Mouse (Mus musculus) CH12.LX (cell line): ENCODE measurements around the gene Efnb2. TPM values are rescaled to one million over a fixed set of nuclear protein-coding genes. Genes with fewer than 3 reads are reported as not detected.

Source experiments
- DNase-seq: peaks from one replicate; pipeline ENCODE4 v3.0.0-alpha.2; 2013; ENCODE audit errors: extremely low read depth
- H3K27ac ChIP-seq: 2 replicates; pipeline ENCODE4 v1.5.1; 2012; ENCODE audit warnings: low read depth, mild to moderate bottlenecking, control low read depth, moderate library complexity; ENCODE audit not compliant: insufficient read depth
- H3K27me3 ChIP-seq: replicated peaks from 2 replicates; pipeline ENCODE3; 2012; ENCODE audit warnings: inconsistent platforms
- H3K36me3 ChIP-seq, 2 experiments: replicated peaks in 1 of 2; 2 replicates each; pipeline versions ENCODE3 to v1.6.1; 2012; ENCODE audit warnings: inconsistent platforms in 1 of 2, low read length in 1 of 2, mild to moderate bottlenecking in 1 of 2, mixed read lengths in 1 of 2, moderate library complexity in 1 of 2; ENCODE audit not compliant: control insufficient read depth in 1 of 2, insufficient read depth in 1 of 2
- H3K4me1 ChIP-seq, 2 experiments: 2 replicates each; pipeline ENCODE4 v1.6.1; 2012; ENCODE audit warnings: inconsistent platforms in 1 of 2, moderate library complexity in 1 of 2; ENCODE audit not compliant: insufficient read depth in 2 of 2, control insufficient read depth in 1 of 2
- H3K4me2 ChIP-seq: 2 replicates; pipeline ENCODE4 v1.6.1; 2012; ENCODE audit warnings: low read depth, mild to moderate bottlenecking, control low read depth; ENCODE audit not compliant: poor library complexity, insufficient read depth, severe bottlenecking
- H3K4me3 ChIP-seq, 3 experiments: fragments of 150-350 bp in 1 of 3; sonication (generic) in 1 of 3; replicated peaks in 1 of 3; 2 replicates each; pipeline versions ENCODE3 to v1.5.1; 2011 to 2012; ENCODE audit warnings: low read depth in 2 of 3, low read length in 2 of 3, mild to moderate bottlenecking in 2 of 3, moderate library complexity in 2 of 3, control low read depth in 1 of 3, improper control_type of control experiment in 1 of 3, inconsistent platforms in 1 of 3, mixed read lengths in 1 of 3; ENCODE audit not compliant: poor library complexity in 1 of 3
- H3K79me2 ChIP-seq: replicated peaks from 2 replicates; pipeline ENCODE4 v1.6.1; 2012; ENCODE audit warnings: mild to moderate bottlenecking, moderate library complexity; ENCODE audit not compliant: control insufficient read depth, poor library complexity, insufficient read depth, severe bottlenecking; ENCODE audit errors: extremely low read depth
- H3K9ac ChIP-seq: 2 replicates; pipeline ENCODE4 v1.6.1; 2012; ENCODE audit warnings: low read depth, mild to moderate bottlenecking, control low read depth, moderate library complexity; ENCODE audit not compliant: insufficient read depth
- H3K9me3 ChIP-seq: replicated peaks from 2 replicates; pipeline ENCODE3; 2012; ENCODE audit warnings: low read length, inconsistent platforms, mixed read lengths
- CHD2 ChIP-seq: IDR thresholded peaks from 2 replicates; pipeline ENCODE4 v1.6.1; 2011; ENCODE audit warnings: low read length, improper control_type of control experiment
- ETS1 ChIP-seq: conservative IDR thresholded peaks from 2 replicates; pipeline ENCODE4 v1.6.1; 2012; ENCODE audit warnings: low read depth, mild to moderate bottlenecking, inconsistent platforms, low read length, improper control_type of control experiment, moderate library complexity
- HCFC1 ChIP-seq: IDR thresholded peaks from 2 replicates; pipeline ENCODE4 v1.6.1; 2012; ENCODE audit warnings: low read depth, mild to moderate bottlenecking, inconsistent platforms, low read length, improper control_type of control experiment
- JUN ChIP-seq: IDR thresholded peaks from 2 replicates; pipeline ENCODE4 v1.6.1; 2011; ENCODE audit warnings: low read depth, mild to moderate bottlenecking, low read length, improper control_type of control experiment, moderate library complexity; ENCODE audit not compliant: insufficient read depth
- KAT2A ChIP-seq: IDR thresholded peaks from 2 replicates; pipeline ENCODE4 v1.6.1; 2012; ENCODE audit warnings: low read length, improper control_type of control experiment, inconsistent platforms; ENCODE audit not compliant: insufficient replicate concordance
- MAFK ChIP-seq: IDR thresholded peaks from 2 replicates; pipeline ENCODE4 v1.6.1; 2011; ENCODE audit warnings: low read length, improper control_type of control experiment; ENCODE audit not compliant: insufficient replicate concordance
- MAZ ChIP-seq: IDR thresholded peaks from 2 replicates; pipeline ENCODE4 v1.6.1; 2012; ENCODE audit warnings: low read depth, mild to moderate bottlenecking, inconsistent platforms, low read length, improper control_type of control experiment, moderate library complexity
- MEF2A ChIP-seq: IDR thresholded peaks from 2 replicates; pipeline ENCODE4 v1.6.1; 2014; ENCODE audit warnings: low read depth, mild to moderate bottlenecking, inconsistent platforms, low read length, improper control_type of control experiment, borderline replicate concordance
- PAX5 ChIP-seq: IDR thresholded peaks from 2 replicates; pipeline ENCODE4 v1.6.1; 2012; ENCODE audit warnings: low read length, inconsistent platforms, mixed read lengths
- RAD21 ChIP-seq: IDR thresholded peaks from 2 replicates; pipeline ENCODE4 v1.6.1; 2011; ENCODE audit warnings: low read depth, mild to moderate bottlenecking, low read length, improper control_type of control experiment, moderate library complexity
- SIN3A ChIP-seq: IDR thresholded peaks from 2 replicates; pipeline ENCODE4 v1.6.1; 2012; ENCODE audit warnings: low read length, improper control_type of control experiment, inconsistent platforms
- UBTF ChIP-seq: IDR thresholded peaks from 2 replicates; pipeline ENCODE4 v1.6.1; 2012; ENCODE audit warnings: low read depth, mild to moderate bottlenecking, inconsistent platforms, low read length, improper control_type of control experiment, moderate library complexity
- USF1 ChIP-seq: IDR thresholded peaks from 2 replicates; pipeline ENCODE4 v1.6.1; 2014; ENCODE audit warnings: low read depth, mild to moderate bottlenecking, inconsistent platforms, low read length, improper control_type of control experiment
- USF2 ChIP-seq: conservative IDR thresholded peaks from 2 replicates; pipeline ENCODE4 v1.6.1; 2011; ENCODE audit warnings: low read depth, low read length, improper control_type of control experiment
- ZKSCAN1 ChIP-seq: IDR thresholded peaks from 2 replicates; pipeline ENCODE4 v1.6.1; 2012; ENCODE audit warnings: low read depth, inconsistent platforms, low read length, improper control_type of control experiment, borderline replicate concordance
- ZMIZ1 ChIP-seq: IDR thresholded peaks from 2 replicates; pipeline ENCODE4 v1.6.1; 2012; ENCODE audit warnings: low read depth, mild to moderate bottlenecking, inconsistent platforms, low read length, improper control_type of control experiment
- dilution Hi-C: fragments of 300-500 bp; cut with MboI; formaldehyde crosslinking; loops from 2 replicates; pipeline ENCODE4 v1.14.3; 2020; ENCODE audit warnings: low sequenced_read_pairs; ENCODE audit not compliant: extremely low pct_unique_long_range_greater_than_20kb, extremely low pct_ligation_motif_present
- in situ Hi-C: fragments of 300-500 bp; cut with MboI; formaldehyde crosslinking; loops from 3 replicates; pipeline ENCODE4 v1.14.3; 2019; ENCODE audit warnings: low sequenced_read_pairs, low pct_ligation_motif_present, low pct_unique_long_range_greater_than_20kb, mixed read lengths
- polyA plus RNA-seq: library from polyadenylated mRNA; unstranded; fragments of >175 nt; gene quantifications from 2 replicates; pipeline ENCODE4 v1.2.1, GENCODE M21; 2012; ENCODE audit warnings: low read depth; ENCODE audit not compliant: insufficient read length
- total RNA-seq, 2 experiments: library from RNA; depleted of rRNA; stranded (reverse); fragments of 300-350 nt in 1 of 2; fragments of >200 nt in 1 of 2; gene quantifications; 2 replicates each; pipeline ENCODE4 v1.2.3; 2012 to 2014

Efnb2 gene
- total and polyA plus RNA-seq, 3 experiments, result 0.06 to 0.25 TPM; not detected in 1

DNA sequence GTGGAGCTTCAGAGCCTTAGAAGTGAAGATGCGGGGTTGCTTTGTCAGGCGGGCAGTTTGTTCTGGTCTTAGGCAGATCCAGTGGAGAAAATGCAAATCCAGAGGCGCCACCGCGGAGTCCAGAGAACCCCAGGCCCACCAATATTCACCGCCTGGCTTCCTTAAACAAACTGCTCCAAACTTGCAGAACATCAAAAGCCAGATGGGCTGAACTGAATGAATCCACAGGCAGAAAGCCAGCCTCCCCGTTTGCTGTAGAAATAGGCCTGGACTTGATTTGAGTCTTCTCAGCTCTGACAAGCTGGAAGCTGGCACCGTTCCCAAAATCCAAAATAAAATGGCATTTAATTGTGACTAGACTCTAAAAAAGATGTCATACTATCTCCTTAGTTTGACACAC lies 11.1 kb downstream of the Efnb2 start:
- Histone ChIP-seq H3K4me2 (no peak overlapping the region), H3K79me2 (no peaks in the 10 kb centered on the region), H3K27ac (no peak overlapping the region), H3K4me3 (no peak overlapping the region), H3K9me3 (peaks cover 18% of the 10 kb centered on the region), H3K4me1 (no peaks in the 10 kb centered on the region), H3K27me3 (no peaks in the 10 kb centered on the region), H3K9ac (no peak overlapping the region), H3K36me3 (no peaks in the 10 kb centered on the region)
- TF ChIP-seq MAZ, result no peak
- TF ChIP-seq ETS1, result no peak
- no peak for TF ChIP-seq ZKSCAN1
- no peak for TF ChIP-seq USF1
- TF ChIP-seq MAFK, result no peak
- no peak for TF ChIP-seq PAX5
- TF ChIP-seq RAD21, result no peak
- no peak for TF ChIP-seq UBTF
- TF ChIP-seq ZMIZ1, result no peak
- no peak for TF ChIP-seq HCFC1
- in situ Hi-C loops (no loop called here), dilution Hi-C loops (no loop called here)
- no peak for DNase-seq

GRCm38 (mm10) chr8:8649536-8649935 lies 11.5 kb downstream of the Efnb2 start:
- peaks cover 19% of the 10 kb centered on the region for H3K9me3 ChIP-seq
- DNase-seq, result no peak
- H3K9ac ChIP-seq, result no peak overlapping the region
- no peak for TF ChIP-seq USF2
- no peak for TF ChIP-seq JUN
- TF ChIP-seq, all 38 proteins: peak for 0
- no peak overlapping the region for H3K4me3 ChIP-seq
- no peak overlapping the region for H3K27ac ChIP-seq
- dilution Hi-C loops (no loop called here), in situ Hi-C loops (no loop called here)
- no peaks in the 10 kb centered on the region for H3K4me1 ChIP-seq
- H3K4me2 ChIP-seq, result no peak overlapping the region
- no peaks in the 10 kb centered on the region for H3K36me3 ChIP-seq
- H3K27me3 ChIP-seq, result no peaks in the 10 kb centered on the region
- H3K79me2 ChIP-seq, result no peaks in the 10 kb centered on the region

DNA sequence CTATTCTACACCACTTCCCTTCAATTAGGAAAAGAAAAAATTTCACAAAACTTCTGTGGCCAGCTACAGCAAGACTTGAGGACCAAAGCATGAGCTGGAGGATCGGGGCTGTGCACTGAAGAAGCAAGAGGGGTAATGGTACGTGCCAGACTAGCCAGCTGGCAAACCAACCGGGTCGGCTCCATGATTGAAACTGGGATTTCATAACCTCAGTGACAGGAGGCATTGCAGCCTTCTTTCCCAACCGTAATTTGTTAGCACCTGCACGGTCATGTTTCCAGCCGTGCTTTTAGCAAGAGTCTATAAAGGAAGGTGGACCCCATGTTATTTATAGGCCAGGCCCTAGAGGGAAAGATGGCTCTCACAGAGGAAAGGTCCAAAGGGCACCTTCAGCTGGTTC lies 12.4 kb downstream of the Efnb2 start:
- H3K9ac ChIP-seq, result no peak overlapping the region
- dilution Hi-C loops, result no loop called here
- H3K27me3 ChIP-seq, result no peaks in the 10 kb centered on the region
- H3K9me3 ChIP-seq, result peaks cover 24% of the 10 kb centered on the region
- no peaks in the 10 kb centered on the region for H3K79me2 ChIP-seq
- no peak overlapping the region for H3K4me2 ChIP-seq
- no peaks in the 10 kb centered on the region for H3K4me1 ChIP-seq
- TF ChIP-seq CHD2 (no peak), MEF2A (no peak), KAT2A (no peak), SIN3A (no peak), ZKSCAN1 (no peak)
- in situ Hi-C loops, result no loop called here
- H3K27ac ChIP-seq, result no peak overlapping the region
- H3K4me3 ChIP-seq, result no peak overlapping the region
- no peaks in the 10 kb centered on the region for H3K36me3 ChIP-seq
- no peak for DNase-seq
